Mouse (Mus musculus) embryonic facial prominence, embryonic 14.5 days (tissue): ENCODE measurements at regions not wholly inside any gene's neighbourhood (a gene's known extent, or its start where the extent isn't known, plus 50 kb on each side); places are given as distances from the start of the nearest gene placed in this dataset.

Source experiments
- ATAC-seq: fragments of 200-750 bp; cut with Nextera tagmentation; 2 replicates; pipeline ENCODE4 v1.8.0; 2017; ENCODE audit warnings: low read depth, moderate number of reproducible peaks, moderate TSS enrichment
- DNase-seq: peaks from one replicate; pipeline ENCODE4 v3.0.0-alpha.2; 2015; ENCODE audit warnings: low spot score
- H3K27ac ChIP-seq: fragments of 300-500 bp; sonication (generic); replicated peaks from 2 replicates; pipeline ENCODE4 v1.5.1; 2014; ENCODE audit warnings: low read depth, mild to moderate bottlenecking, low read length, moderate library complexity
- H3K27me3 ChIP-seq: fragments of 300-500 bp; sonication (generic); replicated peaks from 2 replicates; pipeline ENCODE4 v1.6.1; 2014; ENCODE audit warnings: low read length; ENCODE audit not compliant: control insufficient read depth, insufficient read depth
- H3K36me3 ChIP-seq: fragments of 300-500 bp; sonication (generic); 2 replicates; pipeline ENCODE4 v1.6.1; 2014; ENCODE audit warnings: low read length, mixed read lengths; ENCODE audit not compliant: control insufficient read depth, insufficient read depth
- H3K4me1 ChIP-seq: fragments of 300-500 bp; sonication (generic); 2 replicates; pipeline ENCODE4 v1.6.1; 2014; ENCODE audit warnings: antibody characterized with exemption, low read length; ENCODE audit not compliant: control insufficient read depth, insufficient read depth
- H3K4me2 ChIP-seq: fragments of 300-500 bp; sonication (generic); 2 replicates; pipeline ENCODE4 v1.6.1; 2014; ENCODE audit warnings: low read depth, mild to moderate bottlenecking, low read length, moderate library complexity, mixed read lengths
- H3K4me3 ChIP-seq: fragments of 300-500 bp; sonication (generic); 2 replicates; pipeline ENCODE4 v1.5.1; 2014; ENCODE audit warnings: low read depth, mild to moderate bottlenecking, low read length
- H3K9ac ChIP-seq: fragments of 300-500 bp; sonication (generic); 2 replicates; pipeline ENCODE4 v1.6.1; 2014; ENCODE audit warnings: low read depth, mild to moderate bottlenecking, low read length, moderate library complexity, mixed read lengths
- H3K9me3 ChIP-seq: fragments of 300-500 bp; sonication (generic); 2 replicates; pipeline ENCODE4 v1.6.1; 2016; ENCODE audit warnings: low read length; ENCODE audit not compliant: control insufficient read depth
- WGBS: fragments of 180-500 bp; shearing (Covaris S2); extraction: QIAGEN DNeasy Blood & Tissue Kit; methylation state at CpG from one replicate; pipeline ENCODE4 v1.1.7; 2014; 5-methylcytosine and 5-hydroxymethylcytosine counted together

DNA sequence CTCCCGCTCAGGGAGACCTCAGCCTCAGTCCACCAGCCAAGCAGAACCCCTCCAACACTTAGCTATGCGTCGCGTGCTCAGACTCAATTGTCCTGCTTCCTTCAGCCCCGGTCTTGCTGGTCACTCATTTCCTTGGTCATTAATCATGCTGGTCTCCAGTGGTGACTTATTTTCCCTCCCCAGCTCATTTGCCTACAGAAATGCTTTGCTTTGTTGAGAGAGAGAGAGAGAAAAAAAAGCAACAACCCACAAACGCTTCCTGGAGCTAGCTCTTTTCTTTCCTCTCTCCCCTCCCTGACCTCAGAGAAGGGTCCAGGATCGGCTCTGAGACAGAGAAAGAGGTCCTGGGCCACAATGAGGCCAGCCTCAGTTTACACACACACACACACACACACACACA lies 102.5 kb upstream of the Unc5b start:
- no peak for DNase-seq
- no peak overlapping the region for H3K4me2 ChIP-seq
- no peaks in the 10 kb centered on the region for H3K4me1 ChIP-seq
- no peak overlapping the region for H3K4me3 ChIP-seq
- H3K9me3 ChIP-seq = no peaks in the 10 kb centered on the region
- H3K9ac ChIP-seq = no peak overlapping the region
- ATAC-seq = no peak
- H3K27me3 ChIP-seq = peaks cover 5% of the 10 kb centered on the region; the same call in 1 of the 2 replicates
- WGBS = 48% methylated on average over 7 of the region's 7 CpGs
- H3K36me3 ChIP-seq = no peaks in the 10 kb centered on the region
- H3K27ac ChIP-seq = no peak overlapping the region

DNA sequence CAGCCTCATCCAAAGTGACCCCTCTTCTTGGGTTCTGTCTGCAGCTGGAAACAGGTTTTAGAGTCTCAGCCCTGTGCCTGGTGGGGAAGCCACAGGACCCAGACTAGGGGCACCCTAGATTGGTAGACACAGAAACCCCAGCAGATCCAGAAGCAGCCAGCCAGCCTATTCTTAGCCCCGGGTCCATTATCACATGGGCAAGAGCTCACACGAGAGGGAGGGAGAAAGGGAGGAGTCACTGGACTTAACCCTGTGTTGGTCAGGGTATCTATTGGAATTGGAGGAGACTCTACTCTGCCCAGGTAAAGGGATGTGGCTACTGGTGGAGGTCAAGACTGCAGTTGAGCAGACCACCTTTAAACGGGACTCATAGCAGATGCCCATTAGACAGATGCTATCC lies 101.5 kb upstream of the Unc5b start:
- Histone ChIP-seq H3K27me3 (peaks cover 5% of the 10 kb centered on the region; the same call in 1 of the 2 replicates), H3K4me3 (no peak overlapping the region), H3K36me3 (no peaks in the 10 kb centered on the region), H3K4me1 (no peaks in the 10 kb centered on the region), H3K27ac (no peak overlapping the region), H3K9ac (no peak overlapping the region), H3K4me2 (no peak overlapping the region), H3K9me3 (no peaks in the 10 kb centered on the region)
- no peak for DNase-seq
- ATAC-seq = no peak
- WGBS = 33% methylated on average over 3 of the region's 3 CpGs

DNA sequence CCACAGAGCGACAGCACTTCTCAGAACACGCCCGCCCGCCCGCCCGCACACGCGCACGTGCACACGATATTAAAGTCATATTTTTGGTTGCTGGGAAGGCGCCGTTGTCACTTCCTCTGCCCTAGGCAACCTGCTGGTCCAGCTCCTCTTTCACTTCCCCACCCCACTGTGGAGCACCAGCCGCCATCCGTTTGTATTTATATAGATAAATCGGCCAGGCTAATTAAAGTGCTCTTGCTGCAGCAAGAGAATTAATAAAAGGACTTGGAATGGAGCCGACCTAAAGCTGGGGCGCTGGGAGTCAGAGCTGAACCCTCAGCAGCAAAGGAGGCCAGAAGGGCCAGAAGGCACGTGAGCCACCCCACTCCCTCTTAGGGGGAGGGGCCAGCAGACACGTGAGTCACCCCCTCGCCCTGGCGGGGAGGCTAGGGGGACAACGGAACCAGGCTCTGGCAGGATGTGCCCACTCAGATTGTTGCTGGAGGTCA lies 100.6 kb upstream of the Unc5b start:
- Histone ChIP-seq H3K36me3 (no peaks in the 10 kb centered on the region), H3K9me3 (no peaks in the 10 kb centered on the region), H3K27ac (no peak overlapping the region), H3K4me1 (no peaks in the 10 kb centered on the region), H3K27me3 (peaks cover 5% of the 10 kb centered on the region; the same call in 1 of the 2 replicates), H3K4me2 (no peak overlapping the region), H3K9ac (no peak overlapping the region), H3K4me3 (no peak overlapping the region)
- ATAC-seq = no peak
- 44% methylated on average over 22 of the region's 22 CpGs for WGBS
- no peak for DNase-seq

DNA sequence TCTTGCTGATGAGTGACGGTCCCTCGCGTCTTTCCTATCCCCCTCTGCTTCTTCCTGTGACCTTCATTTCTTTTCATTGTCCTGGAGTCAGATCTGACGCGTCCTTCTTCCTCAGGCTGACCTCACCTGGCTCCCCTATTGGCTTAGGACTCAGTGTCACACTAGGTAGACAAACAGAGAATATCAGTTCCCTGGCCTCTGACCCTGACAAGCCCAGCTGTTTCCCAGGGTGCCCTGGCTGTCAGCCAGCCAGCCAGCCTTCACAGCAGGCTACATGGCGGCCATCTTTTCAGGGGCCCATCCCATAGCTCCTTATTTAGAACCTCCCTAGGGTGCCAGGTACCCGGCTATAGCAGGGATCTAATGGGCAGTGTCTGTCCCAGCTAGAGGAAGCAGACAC lies 97.3 kb upstream of the Unc5b start:
- WGBS = 66% methylated on average over 7 of the region's 7 CpGs
- H3K9ac ChIP-seq = no peak overlapping the region
- H3K27me3 ChIP-seq = no peaks in the 10 kb centered on the region
- ATAC-seq (no peak), DNase-seq (no peak)
- H3K9me3 ChIP-seq = no peaks in the 10 kb centered on the region
- no peak overlapping the region for H3K27ac ChIP-seq
- no peaks in the 10 kb centered on the region for H3K36me3 ChIP-seq
- no peak overlapping the region for H3K4me3 ChIP-seq
- no peaks in the 10 kb centered on the region for H3K4me1 ChIP-seq
- no peak overlapping the region for H3K4me2 ChIP-seq

DNA sequence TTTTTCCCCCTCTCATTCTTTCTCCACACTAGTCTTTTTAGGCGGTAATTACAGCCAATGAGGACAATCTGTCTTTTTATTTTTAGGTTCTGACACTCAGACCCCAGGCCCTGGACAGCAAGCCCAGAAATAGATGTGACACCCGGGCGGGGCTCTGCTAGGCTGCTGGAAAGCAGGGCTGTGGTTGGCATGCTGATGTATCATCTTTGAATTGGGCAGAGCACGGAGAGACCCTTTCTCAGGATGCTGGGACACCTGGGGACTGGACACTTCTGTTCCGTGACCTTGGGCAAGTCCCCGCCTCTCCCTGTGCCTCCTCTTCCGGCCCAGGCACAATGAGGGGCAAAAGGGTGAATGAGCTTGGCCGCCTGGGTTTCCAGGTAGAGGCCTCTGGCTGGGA lies 96.8 kb upstream of the Unc5b start:
- 67% methylated on average over 8 of the region's 8 CpGs for WGBS
- no peak overlapping the region for H3K4me2 ChIP-seq
- no peaks in the 10 kb centered on the region for H3K27me3 ChIP-seq
- no peak overlapping the region for H3K4me3 ChIP-seq
- H3K36me3 ChIP-seq = no peaks in the 10 kb centered on the region
- H3K27ac ChIP-seq = no peak overlapping the region
- H3K4me1 ChIP-seq = no peaks in the 10 kb centered on the region
- H3K9me3 ChIP-seq = no peaks in the 10 kb centered on the region
- ATAC-seq (no peak), DNase-seq (no peak)
- no peak overlapping the region for H3K9ac ChIP-seq

DNA sequence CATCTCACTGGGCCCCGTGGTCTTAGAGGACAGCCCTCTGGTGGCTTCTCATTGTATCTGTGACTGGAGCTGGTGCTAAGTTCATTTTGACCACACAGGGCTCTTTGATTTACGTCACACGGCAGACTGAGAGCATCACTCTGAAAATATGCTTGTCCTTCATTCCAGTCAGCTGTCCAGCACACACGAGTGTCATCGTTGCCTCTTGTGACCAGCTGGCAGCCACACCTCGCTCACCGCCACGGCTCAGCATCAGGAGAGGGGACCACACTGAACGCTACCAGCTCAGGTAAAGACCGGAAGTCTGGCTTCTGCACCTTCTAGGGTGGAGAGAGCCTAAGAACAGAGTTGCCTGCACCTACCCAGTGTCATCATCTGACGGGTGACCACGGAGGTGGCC lies 95.3 kb upstream of the Unc5b start:
- 86% methylated on average over 12 of the region's 12 CpGs for WGBS
- H3K4me3 ChIP-seq = no peak overlapping the region
- H3K27ac ChIP-seq = no peak overlapping the region
- H3K9me3 ChIP-seq = no peaks in the 10 kb centered on the region
- H3K27me3 ChIP-seq = no peaks in the 10 kb centered on the region
- DNase-seq = no peak
- no peaks in the 10 kb centered on the region for H3K36me3 ChIP-seq
- ATAC-seq = no peak
- no peak overlapping the region for H3K9ac ChIP-seq
- H3K4me2 ChIP-seq = no peak overlapping the region
- no peaks in the 10 kb centered on the region for H3K4me1 ChIP-seq

DNA sequence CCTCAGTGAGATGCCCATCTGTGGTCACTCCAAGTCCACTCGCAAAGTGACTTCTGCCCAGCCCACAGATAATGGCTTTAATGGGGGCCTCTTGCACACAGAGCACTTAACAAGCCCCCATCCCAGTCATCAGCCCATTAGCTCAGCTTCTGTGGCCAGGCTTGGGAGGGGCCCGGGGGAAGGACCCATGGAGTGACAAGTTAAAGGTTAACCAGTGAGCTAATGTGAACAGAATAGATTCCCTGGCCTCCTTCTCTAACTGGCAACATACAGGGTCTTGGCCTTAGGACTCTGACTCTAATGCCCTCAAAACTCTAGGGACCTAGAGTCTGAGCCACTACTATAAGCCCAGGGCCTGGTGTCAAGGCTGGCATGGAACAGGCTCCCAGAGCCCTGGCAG lies 94.3 kb upstream of the Unc5b start:
- ATAC-seq = no peak; the same call in 1 of the 2 replicates
- H3K27ac ChIP-seq = no peak overlapping the region
- H3K27me3 ChIP-seq = no peaks in the 10 kb centered on the region
- no peak for DNase-seq
- no peak overlapping the region for H3K9ac ChIP-seq
- H3K36me3 ChIP-seq = no peaks in the 10 kb centered on the region
- no peak overlapping the region for H3K4me2 ChIP-seq
- WGBS = 74% methylated on average over 2 of the region's 2 CpGs
- H3K4me1 ChIP-seq = no peaks in the 10 kb centered on the region
- H3K9me3 ChIP-seq = no peaks in the 10 kb centered on the region
- no peak overlapping the region for H3K4me3 ChIP-seq

DNA sequence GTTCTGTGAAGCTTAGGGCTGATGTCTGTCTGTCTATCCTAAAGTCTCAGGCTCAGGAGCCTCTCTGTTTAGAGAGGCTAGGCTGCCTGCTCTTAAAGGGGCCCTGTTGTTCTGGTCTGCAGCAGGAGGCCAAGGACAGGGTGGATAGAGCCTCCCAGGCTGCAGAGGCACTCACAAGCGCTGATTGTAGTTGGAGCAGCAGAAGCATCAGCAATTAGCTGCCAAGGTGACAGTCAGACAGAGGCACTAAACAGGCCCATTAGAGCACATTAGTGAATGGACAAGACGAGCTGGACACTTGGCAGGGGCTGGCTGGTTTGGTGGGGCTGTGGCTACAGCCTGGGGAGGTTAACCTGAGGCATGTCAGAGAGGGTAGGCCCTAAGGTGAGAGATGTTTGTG lies 93.8 kb upstream of the Unc5b start:
- peak; percentile 62; the same call in 1 of the 2 replicates for ATAC-seq
- Histone ChIP-seq H3K4me2 (no peak overlapping the region), H3K4me3 (no peak overlapping the region), H3K4me1 (no peaks in the 10 kb centered on the region), H3K9ac (no peak overlapping the region), H3K36me3 (no peaks in the 10 kb centered on the region), H3K9me3 (no peaks in the 10 kb centered on the region), H3K27ac (no peak overlapping the region), H3K27me3 (no peaks in the 10 kb centered on the region)
- WGBS = 44% methylated on average over 2 of the region's 2 CpGs
- no peak for DNase-seq

DNA sequence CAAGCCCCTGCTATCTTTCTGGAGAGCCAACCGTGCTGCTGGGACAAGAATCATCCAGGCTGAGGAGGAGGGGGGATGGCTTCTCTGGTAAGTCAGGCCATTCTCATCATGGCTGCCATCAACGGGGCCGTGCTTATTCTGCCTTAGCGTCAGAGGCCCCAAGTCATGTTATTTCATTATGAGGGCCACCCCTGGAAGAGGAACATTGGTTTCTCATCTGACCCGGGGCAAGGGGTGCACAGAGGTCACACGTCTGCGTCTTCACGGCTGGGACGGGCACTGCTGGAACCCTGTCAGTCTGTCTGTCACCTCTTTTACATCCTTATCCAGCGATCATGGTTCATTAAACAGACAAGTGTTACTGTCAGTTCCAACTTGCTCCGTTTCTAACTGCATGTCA lies 92.4 kb upstream of the Unc5b start:
- no peaks in the 10 kb centered on the region for H3K36me3 ChIP-seq
- ATAC-seq = no peak
- DNase-seq = no peak
- no peaks in the 10 kb centered on the region for H3K4me1 ChIP-seq
- H3K27ac ChIP-seq = no peak overlapping the region
- H3K9me3 ChIP-seq = no peaks in the 10 kb centered on the region
- H3K4me3 ChIP-seq = no peak overlapping the region
- no peaks in the 10 kb centered on the region for H3K27me3 ChIP-seq
- H3K9ac ChIP-seq = no peak overlapping the region
- H3K4me2 ChIP-seq = no peak overlapping the region
- WGBS = 40% methylated on average over 11 of the region's 11 CpGs
